Mouse (Mus musculus): ENCODE data around the gene Il11ra1.
"Not testable (repeated sequence)": the region's sequence is repeated elsewhere in the genome, so short reads cannot be mapped to it uniquely, and the experiment has no call there.

Gene Il11ra1

DNA sequence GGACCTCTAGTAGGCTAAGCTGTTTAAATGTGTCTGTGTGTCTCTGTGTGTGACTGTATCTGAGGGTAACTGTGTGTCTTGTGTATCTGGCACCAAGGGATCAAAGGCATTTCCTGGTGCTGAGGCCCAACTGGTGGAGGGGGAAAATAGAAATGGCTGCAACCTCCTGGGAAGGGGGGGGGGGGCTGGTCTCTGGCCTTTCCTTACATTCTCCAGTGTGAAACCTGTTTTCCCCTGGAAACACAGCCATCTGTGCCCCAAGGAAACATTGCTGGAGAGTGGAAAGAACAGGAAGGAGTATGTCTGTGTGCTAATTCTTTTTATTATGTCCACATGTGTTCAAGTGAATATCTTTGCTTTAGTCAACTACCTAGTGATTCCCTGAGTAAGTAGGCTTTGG lies 61.9 kb downstream of the Il11ra1 start:
- TF ChIP-seq GATA4 (IDR thresholded peaks at IDR 0.05; ENCODE audit: insufficient replicate concordance, low read length) = no peak

DNA sequence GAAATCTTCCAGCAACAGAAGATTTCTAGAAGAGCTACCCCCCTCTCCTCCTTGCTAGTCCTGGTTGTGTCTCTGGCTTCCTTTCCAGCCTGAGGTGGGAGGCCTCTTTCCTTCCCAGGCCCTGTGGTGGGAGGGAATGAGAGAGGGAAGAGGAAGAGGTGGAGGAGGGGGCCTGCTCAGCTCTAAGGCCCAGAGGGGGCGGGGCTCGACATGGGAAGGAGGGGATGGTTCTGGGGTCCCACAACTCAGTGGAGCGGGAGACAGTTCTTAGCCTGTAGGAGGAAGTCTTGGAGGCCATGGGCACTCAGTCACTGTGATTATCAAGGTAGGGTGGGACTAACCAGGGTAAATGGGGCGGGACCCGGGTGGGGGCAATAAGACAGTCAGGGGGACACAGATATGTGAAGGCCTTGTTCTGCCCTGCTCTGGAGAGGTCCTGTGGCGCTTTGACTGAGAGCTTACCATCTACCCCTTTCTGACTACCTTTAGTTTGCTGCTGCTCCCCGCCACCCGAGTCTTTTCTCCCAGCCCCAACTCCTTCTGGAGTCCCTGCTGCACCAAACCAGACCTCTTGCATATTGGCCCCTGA lies 62.4 kb downstream of the Il11ra1 start:
- no peak for TF ChIP-seq GATA4 (IDR thresholded peaks at IDR 0.05; ENCODE audit: insufficient replicate concordance, low read length)

GRCm38 (mm10) chr4:41774002-41774401 lies 74.2 kb downstream of the Il11ra1 start, which contains the start of gene Ccl27a:
TSS of gene Ccl27a (minus strand) at chr4:41774247.
- not testable (repeated sequence) for TF ChIP-seq GATA4 (IDR thresholded peaks at IDR 0.05; ENCODE audit: insufficient replicate concordance, low read length)
